Mouse (Mus musculus) v-Abl transformed pro-B cells (cell line): ENCODE measurements around the gene Nav2.

ENCODE experiments used
- in situ Hi-C, 2 experiments: fragments of 400-800 bp; cut with MboI; formaldehyde crosslinking; loops; one replicate each; pipeline ENCODE4 v1.15.1; 2025; ENCODE audit not compliant: unreplicated experiment in 2 of 2

The Nav2 gene

DNA sequence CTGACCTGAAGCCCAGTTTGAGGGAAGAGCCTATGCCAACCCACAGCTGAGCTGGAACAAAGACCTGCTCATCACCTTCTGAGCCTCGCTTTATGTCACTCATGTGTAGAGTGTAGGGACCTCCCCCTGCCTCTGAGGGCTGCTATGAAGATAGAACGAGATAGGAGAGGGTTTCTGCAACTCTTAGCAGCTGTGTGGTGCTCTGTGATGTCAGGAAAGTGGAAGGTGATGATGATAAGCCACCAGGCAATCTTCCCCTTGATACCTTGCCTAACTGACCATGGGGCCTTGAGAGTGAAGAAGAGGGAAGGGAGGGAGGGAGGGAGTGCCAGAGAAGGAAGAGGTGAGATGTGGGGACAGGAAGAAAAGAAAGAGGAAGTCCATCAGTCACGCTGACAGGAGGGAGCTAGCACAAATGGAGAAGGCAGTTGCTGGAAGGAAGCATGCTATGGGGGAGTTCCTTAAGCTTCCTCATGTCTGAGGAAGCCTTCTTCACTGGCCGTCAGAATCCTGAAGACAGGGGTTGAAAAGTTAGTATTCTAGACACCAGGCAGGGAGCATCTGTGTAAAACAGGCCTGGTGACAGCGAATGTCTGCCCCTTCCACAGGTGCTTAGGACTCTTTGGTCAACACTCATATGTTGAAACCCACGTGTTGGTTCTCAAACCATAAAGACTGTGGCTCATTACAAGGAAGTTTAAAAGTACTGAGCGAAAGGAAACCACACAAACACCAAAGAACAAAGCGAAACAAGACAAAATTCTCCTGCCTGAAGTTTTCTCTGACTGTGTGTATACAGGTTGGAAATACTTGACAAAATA lies at the start of gene Nav2:
TSS of gene Nav2 (plus strand) at position 196 of the 821 bp plus-strand sequence.
- in situ Hi-C loops, result loop anchor here in 1 of 2 experiments (25.0 kb wide), 1 partner anchor 879 kb away; the partner anchor contains the start of gene Prmt3

DNA sequence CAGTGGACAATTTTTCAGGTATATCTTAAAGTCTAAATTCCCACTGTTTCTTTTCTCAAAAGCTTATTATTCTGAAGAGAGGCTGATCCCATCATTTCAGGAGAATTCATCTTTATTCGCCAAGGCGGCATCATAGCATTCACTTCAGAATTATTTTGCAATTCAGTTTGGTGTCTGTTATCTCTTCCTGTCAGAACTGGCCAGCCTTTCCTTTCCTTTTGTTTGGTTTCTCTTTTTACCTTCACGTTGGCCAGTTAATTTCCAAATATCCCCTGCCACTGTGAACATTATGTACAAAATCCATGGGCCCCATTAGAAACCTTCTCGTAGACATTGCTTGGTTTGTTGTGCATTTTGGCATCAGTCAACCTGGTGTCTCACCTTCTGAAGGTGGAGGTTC lies 49.2 kb upstream of the Nav2 start:
- in situ Hi-C loops, result no loop called here

DNA sequence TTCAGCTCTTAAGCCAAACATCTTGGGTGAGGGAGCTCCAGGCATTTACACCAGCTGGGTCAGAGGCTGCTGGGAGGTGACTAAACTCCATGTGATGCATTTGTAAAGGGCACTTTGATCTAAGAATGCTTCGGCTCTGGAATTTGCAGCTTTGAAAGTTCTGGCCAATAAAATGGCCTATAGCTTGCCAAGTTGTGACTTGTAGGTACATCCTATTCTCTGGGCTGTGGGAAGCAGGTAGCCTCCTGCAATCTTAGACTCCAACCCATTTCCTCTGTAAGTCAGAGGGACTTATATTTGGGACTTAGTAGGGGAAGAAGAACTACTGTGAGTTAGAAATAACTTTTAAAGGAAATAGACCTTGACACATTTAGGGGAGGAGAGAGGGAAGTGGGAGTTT lies 47.6 kb upstream of the Nav2 start:
- in situ Hi-C loops, result no loop called here

DNA sequence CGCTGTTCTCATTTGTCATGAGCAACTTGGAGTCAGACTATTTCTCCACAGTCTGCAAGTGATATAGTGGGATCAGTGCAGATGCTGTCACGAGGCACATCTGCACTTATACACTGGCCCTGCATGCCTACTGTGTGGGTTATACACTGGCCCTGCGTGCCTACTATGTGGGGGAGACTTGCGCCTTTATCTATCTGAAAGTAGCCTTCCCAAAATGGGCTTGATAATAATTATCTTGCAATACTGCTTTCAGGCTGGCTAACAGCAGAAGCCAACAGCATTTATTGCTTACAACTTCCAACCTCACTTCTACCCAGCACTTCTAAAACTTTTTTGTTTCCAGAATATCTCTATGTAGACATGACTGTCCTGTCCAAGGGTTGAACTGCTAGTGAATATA lies 46.7 kb upstream of the Nav2 start:
- in situ Hi-C loops, result no loop called here

DNA sequence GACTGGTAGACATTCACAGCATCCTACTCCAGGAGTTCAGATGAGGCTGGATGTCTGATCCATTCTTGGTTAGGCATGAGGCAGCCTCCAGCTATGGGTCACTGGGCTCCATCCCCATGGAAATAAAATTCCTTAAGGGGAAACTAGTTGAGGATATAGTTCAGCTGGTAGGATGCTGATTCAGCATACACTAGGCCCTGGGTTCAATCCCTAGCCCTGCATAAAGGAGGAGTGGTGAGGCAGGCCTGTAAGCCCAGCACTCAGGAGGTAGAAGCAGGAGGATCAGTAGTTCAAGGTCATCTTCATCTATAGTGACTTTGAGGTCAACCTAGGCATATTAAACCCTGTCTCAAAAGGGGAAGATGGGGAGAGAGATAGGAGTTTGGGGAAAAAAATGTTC lies 44.3 kb upstream of the Nav2 start:
- in situ Hi-C loops, result no loop called here

DNA sequence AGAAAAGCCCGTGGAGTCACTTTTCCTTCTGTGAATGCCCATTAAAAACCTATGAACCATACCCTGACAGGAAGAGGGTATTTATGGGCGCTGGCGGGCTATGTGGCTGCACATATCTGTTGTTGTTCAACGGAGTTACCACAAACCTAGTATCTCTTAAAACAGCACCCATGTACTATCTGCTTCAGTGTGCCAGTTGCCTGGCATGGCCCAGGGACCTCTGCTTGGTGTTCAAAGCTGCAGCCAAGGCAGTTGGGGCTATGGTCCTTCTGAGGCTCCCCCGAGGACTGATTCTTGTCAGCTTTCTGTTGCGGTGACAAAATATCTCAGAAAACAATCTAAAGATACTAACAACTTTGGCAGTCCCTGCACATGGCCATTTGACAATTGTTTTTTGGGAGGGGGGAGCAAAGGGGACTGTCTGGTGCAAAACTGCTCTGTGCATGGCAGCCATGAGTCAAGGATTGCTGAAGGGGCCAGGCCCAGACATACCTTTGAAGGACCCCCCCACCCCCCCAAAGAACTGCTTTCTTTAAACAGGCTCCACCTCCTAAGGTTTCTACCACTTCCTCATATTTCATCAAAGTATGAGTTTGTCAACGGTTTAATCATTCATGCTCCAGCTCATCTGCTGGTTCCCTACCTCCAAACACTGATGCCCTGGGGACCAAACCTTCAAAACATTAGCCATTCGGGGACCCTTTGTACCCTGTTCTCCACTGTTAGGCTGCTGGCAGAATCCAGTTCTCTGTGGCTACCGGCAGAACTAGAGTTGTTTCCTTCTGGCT lies 43.7 kb upstream of the Nav2 start:
- in situ Hi-C loops, result no loop called here

DNA sequence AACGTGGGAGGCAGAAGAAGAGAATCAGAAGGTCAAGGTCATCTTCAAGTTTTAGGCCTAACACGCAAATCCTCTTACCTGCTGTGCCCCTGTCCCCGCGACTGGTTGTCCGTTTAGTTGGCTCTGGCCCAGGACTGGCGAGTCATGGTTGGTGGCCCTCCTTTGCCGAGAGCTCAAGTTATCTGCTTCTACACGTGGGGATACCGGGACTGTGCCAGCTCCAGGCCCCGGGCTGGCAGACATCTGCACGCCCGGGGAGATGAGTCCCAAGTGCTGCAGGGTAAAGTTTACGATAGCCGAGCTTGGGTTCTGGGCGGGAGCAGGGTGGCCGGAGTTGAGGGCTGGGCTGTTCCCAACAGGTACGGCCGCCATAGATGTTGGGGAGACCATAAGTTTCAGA lies 40.9 kb upstream of the Nav2 start:
- in situ Hi-C loops, result no loop called here

DNA sequence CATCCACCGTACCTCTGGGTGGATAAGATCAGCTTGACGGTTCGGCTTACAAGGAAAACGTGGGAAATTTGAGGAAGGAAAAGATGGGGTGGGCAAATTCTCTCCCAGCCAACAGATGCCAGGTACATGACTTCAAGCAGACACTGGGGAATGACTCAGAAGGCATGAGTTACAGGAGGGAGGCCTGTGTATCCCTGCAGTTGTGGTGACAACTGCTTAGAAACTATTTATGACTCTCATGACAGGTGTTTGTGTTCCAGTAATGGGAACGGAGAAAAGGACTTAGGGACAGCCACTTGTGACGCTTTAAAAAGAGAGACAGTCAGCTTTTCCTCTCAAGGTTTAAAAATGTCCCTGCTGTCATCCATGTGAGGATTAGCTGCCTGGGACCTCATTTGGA lies 38.4 kb upstream of the Nav2 start:
- in situ Hi-C loops, result no loop called here

DNA sequence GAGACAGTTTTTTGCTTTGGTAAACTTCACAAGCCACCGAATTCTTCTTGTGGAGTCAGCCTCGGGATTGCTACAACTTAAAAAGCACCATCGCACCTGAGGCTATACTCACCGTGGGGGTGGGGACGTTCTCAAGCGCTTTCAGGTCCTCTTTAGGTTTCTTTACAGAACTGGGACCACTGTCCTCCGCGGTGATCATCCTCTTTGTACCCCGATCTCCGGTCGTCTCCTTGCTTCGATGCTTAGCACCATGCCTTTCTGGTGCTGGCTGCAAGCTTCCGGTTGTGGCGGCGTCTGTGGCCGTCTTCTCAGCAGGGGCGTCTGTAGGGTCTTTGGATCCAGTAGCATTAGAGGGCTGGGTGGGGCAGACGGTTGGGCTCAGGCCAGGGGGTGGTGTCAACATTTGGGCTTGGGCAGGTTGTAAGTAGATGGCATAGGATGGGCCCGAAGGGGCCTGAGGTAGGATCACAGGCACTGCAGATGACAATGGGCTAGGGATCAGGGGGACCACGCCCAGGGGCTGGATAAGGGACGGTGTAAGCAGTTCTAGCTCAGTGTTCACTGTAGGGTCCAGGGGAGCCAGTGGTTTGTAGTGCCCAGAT lies 37.8 kb upstream of the Nav2 start:
- in situ Hi-C loops, result no loop called here

DNA sequence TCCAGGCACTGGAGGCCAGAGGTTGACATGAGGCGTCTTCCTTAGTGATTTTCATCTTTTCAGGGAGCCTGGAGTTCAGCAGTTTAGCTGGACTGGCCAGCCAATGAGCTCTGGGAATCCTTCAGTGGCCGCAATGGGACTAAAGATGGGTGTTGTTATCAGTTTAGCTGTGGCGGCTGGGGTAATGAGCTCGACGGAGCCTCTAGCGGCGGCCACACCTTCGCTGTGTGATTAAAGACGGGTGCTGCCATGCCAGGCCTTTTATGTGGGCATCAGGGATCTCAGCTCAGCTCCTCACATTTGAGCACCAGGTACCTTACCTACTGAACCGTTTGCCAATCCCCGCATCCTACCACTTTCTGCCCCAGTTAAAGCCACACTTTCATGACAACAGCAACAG lies 37.2 kb upstream of the Nav2 start:
- in situ Hi-C loops, result no loop called here

DNA sequence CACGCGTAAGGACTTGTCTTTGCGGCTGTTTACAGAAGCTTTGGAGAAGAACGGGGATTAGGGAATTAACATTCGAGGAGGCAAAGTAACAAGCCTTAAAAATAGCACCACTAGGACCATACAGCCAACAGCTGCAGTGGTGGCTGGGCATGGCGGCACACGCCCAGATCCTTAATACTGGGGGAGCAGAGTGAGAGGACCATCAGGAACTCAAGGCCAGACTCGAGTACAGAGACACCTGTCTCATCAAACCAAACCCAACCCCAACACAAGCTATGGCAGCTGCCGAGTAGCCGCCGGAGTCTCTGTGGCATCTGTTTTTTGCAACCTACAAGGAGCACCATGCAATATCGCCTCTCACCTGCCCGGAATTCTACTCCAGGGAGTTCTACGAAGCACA lies 33.4 kb upstream of the Nav2 start:
- in situ Hi-C loops, result loop anchor here in 1 of 2 experiments (5.0 to 25.0 kb wide), 3 partner anchors 83 to 912 kb away; partner anchors contain the start of gene Prmt3

DNA sequence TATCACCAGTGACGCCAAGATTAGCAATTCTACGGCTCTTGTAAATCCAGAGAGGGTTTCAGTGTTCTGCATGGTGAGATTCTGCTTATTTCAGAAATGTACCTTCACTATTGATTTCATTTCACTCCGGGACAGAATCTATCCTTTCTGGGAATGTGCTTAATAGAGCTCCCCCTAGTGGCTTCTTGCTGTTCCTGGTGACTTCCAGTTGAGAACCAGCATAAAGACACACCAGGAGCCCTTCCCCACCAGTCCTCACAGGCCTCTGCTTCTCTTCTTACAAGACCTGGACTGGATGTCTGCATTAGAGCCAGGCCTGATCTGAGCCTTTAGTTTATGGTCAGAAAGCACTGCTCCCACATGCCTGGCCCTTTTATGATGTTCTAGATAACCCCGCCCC lies 32.0 kb upstream of the Nav2 start:
- in situ Hi-C loops, result loop anchor here in 1 of 2 experiments (5.0 to 25.0 kb wide), 3 partner anchors 84 to 911 kb away; partner anchors contain the start of gene Prmt3

DNA sequence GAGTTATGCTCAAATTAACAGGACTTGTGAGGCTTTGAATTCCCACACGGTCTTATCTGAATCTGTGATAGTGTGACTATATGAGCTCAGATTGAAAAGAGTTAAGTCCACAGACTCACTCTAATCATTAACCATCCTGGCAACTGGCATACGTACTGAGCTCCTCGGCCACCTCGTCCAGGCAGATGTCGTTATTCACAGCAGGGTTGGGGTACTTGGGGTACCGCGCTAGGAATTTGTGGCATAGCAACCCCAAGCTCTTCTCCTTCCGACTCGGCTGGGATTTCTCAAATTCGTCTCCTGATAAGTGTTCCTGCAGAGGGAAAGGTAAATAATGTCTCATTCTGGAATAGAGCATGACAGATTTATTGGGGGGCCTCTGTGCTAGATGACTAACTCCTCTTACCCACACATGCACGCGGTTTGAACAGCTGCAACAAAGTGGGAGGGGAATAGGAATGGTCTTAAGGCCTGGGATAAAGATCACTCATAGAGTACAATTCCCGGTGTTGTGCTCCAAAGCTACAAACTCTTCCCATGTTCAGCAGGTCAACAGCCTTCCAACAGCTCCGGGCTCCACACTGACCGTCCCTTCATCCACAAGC lies 30.6 kb upstream of the Nav2 start:
- in situ Hi-C loops, result loop anchor here in 1 of 2 experiments (5.0 to 25.0 kb wide), 3 partner anchors 86 to 909 kb away; partner anchors contain the start of gene Prmt3

DNA sequence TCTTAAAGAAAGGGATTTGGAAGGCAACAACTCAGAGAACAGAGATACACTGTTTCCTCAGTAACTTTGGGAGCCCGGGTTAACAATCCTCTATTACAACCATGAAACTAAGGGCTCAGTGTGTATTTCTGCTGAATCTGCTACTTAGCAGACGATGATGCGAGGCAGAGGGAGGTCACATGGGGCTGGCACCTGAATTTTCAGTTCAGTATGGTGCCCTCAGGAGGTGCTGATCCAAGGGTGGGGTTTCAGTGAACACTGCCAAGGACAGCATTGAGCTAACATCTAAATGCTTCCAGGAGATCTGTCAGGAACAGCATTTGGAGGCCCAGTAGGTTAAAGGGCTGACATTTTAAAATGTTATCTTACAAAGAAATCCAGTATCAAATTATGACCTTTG lies 28.9 kb upstream of the Nav2 start:
- in situ Hi-C loops, result loop anchor here in 1 of 2 experiments (5.0 to 25.0 kb wide), 3 partner anchors 87 to 908 kb away; partner anchors contain the start of gene Prmt3

DNA sequence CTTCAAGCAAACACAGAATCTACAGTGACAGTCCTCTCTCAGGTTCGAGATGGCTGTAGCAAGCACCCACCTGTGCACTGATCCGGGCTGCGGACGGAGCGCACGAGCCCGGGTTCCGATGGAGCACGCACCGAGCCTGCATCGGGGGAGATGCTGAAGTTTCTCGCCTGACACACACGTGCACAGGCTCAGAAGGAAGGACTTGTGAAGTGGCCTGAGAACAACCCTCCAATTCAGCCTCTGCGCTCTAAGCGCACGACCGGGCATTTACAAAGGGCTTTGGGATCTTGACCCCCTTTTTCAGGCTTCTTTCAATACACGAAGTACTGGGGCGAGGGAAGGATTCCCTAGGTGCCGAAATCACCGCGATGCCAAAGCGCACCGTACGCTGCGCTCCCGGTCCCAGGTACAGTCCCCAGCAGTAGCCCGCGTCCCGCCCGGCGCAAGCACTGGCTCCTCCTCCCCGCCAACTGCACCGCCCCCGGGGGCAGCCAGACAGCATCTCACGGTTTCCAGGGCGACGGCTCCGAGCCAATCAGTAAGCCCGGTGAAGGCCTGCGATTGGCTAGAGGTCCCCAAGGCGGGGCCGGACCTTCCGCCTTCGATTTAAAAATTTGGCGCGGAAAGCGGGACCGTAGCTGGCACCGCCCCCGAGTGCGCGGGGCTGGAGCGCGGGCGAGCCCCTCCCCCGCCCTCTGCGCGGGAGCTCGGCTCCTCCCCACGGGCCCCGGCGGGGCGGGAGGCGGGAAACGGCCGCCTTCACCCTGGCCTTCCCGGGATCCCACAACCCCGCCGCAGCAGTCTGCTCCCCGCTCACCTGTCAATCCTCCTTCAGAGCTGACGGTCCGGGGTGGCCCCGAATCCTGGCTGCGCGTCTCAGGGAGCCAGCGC lies 27.7 kb upstream of the Nav2 start:
- in situ Hi-C loops, result loop anchor here in 1 of 2 experiments (25.0 kb wide), 1 partner anchor 906 kb away; the partner anchor contains the start of gene Prmt3

DNA sequence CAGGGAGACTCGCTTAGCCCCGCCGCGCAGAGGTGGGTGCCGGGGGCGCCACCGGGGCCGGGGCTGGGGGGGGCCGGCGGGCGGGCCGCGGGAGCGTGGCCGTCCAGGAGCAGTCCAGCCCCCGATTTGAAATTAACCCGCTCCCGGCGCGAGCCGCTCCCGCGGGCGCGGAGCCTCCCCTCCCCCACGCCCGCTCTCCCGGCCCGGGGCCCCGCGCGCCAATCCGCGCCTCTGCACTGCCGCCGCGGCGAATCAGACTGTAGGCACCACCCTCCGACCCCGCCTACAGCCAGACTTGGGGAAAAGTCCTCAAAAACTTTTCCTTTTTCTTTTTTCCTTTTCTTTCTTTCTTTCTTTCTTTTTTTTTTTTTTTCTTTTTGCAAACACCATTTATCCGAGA lies 27.0 kb upstream of the Nav2 start, which contains the start of gene E2f8:
TSS of gene E2f8 (minus strand) at position 111 of the 400 bp plus-strand sequence.
- in situ Hi-C loops, result loop anchor here in 1 of 2 experiments (25.0 kb wide), 1 partner anchor 906 kb away; the partner anchor contains the start of gene Prmt3

DNA sequence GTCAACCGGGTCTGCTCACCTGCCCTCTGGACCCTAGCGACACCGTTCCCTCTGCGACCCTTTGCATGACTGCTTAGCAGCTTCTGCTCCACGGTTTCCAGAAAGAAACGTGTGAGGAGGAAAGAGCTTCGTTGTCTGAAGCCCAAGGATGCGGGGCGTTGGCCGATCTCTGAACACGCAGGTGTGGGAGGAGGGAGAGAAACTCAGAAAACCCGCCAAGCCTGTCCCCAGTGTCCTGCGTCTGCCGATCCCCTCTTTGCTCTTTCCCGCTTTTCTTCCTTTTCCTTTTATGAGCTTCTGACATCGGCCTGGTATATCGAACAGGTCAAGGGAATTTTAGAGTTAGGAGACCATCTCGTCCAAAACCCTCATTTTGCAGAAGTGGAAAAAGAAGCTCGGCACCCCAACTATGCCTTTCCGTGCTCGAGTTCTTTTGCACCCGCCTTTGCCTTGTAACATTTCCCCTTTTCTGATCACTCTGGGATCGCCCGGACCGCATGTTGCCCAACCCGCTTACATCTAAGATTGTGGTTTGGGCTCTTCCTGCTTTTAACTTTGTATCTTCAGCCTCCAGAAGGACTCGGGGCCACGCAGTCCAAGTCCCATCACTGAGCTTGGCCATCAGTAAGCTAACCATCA lies 26.4 kb upstream of the Nav2 start:
- in situ Hi-C loops, result loop anchor here in 1 of 2 experiments (25.0 kb wide), 1 partner anchor 905 kb away; the partner anchor contains the start of gene Prmt3

DNA sequence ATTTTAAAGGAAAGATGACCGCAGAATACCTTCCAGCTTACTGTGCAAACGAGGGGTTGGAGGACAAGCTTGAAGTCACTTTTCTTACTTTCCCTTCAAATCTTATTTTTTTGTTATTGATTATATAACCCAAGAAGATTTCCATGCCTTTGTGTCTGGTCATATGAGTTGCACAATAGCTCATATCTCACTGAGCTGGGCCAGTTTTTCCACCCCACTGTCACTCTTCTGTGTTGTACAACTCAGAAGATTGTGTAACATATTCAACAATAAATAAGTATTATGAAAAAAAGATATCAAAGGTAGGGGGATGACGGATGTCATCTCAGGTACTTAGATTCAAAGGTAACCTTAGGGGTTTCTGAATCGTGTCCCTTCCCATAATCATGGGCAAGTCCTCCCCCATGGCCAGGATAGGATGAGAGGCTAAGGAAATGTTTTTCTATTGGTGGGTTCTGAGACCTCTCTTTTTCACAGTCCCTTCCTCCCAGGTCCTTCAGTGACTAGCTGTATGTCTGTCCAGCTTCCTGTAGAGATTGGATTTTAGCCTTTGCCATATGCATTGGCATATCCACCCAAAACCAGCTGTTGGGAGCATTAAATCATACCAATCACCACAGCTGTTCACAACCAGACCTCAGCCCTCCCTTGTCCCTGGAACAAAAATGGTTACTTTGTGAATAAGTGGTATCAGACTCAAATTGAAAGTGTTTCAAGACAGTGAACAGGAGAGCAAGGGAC lies 24.8 kb upstream of the Nav2 start:
- in situ Hi-C loops, result loop anchor here in 1 of 2 experiments (25.0 kb wide), 1 partner anchor 904 kb away; the partner anchor contains the start of gene Prmt3
